Mouse (Mus musculus): ENCODE measurements around the gene Iqgap2.

DNA sequence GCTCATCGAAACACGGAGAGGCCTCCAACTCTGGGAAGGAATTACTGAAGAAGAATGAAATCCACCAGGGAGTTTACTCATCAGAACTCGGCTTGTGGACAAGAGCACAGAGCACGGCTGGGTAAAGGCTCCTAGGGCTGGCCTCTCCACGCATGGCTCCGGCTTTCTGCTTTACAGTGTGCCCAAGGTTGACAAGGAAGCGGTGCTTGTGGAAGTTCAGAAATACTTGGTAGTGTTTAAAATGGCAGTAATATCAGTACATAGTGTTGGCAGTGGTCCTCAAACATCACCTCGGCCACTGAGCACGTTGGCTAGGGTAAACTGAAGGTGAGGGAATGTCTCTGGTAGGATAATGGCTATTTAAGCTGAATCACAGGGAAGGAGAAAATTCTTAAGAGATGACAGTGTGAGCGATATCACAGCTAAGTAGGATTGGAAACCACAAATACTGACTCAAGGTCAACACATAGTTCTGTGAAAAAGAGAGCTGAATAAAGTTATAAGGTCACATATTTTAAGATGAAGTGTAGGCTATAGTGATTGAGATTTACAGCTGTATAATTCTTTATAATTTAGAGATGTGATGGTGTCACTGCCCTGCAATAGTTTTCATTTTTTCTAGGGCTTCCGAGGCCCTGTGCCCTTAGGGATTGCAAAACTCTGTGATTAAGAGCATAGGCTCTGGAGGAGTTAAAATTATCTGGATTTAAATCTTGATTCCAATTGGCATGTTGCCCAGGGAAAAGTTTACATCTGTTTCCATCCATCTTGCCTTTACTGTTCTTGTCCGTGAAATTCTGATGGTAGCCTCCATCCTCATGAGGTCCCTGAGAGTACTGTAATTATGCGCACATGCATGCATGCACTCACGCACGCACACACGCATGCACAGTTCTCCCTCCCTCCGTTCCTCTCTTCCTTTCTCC lies 250.4 kb downstream of the Iqgap2 start:
- TF ChIP-seq CTCF (conservative IDR thresholded peaks at IDR 0.05 in 1 of 2, IDR thresholded peaks at IDR 0.05 in 1 of 2; ENCODE audit: low read depth in 2 of 2, low read length in 2 of 2), result no peak
- TF ChIP-seq POLR2A (IDR thresholded peaks at IDR 0.05; ENCODE audit: low read depth, low read length), result no peak
- TF ChIP-seq E2F4 (IDR thresholded peaks at IDR 0.05; ENCODE audit: insufficient replicate concordance, low read depth, low read length), result no peak
- no peak for TF ChIP-seq EP300 (IDR thresholded peaks at IDR 0.05; ENCODE audit: low read length)
- no peak for TF ChIP-seq CHD1 (IDR thresholded peaks at IDR 0.05; ENCODE audit: low read depth, low read length)
- TF ChIP-seq MEF2A (IDR thresholded peaks at IDR 0.05; ENCODE audit: borderline replicate concordance, low read depth, low read length), result no peak
- TF ChIP-seq JUND (conservative IDR thresholded peaks at IDR 0.05; ENCODE audit: low read depth, low read length), result no peak
